Mouse (Mus musculus) bone marrow, adult 2 months (tissue): ENCODE measurements around the gene Aldh3a2.

Experiments
- CTCF ChIP-seq: fragments of 200-500 bp; IDR thresholded peaks from 2 replicates; pipeline ENCODE4 v1.5.1; 2011; ENCODE audit warnings: low read length, control low read depth; ENCODE audit not compliant: control insufficient read depth, insufficient read depth
- POLR2A ChIP-seq: fragments of 200-500 bp; IDR thresholded peaks from 2 replicates; pipeline ENCODE4 v1.6.1; 2011; ENCODE audit warnings: low read depth, mild to moderate bottlenecking, control low read depth, low read length, borderline replicate concordance; ENCODE audit not compliant: control insufficient read depth

DNA sequence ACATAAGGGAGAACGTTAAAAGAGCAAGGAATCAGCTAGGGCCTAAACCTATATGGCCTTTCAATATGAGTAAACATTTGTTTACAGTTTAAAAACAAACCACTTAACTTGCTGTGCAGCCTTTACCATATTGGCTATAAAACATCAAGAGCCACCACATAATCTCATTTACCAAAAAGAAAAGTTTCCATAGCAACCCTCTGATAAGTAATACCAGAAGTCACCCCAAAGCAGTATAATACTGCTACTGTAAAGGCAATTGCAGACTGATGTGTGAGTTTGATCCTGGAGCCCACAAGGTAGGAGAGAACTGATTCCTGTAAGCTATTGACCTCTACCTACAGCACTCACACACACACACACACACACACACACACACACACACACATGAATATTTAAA lies 7.2 kb upstream of the Aldh3a2 start:
- no peak for TF ChIP-seq CTCF
- TF ChIP-seq POLR2A, result no peak
